Mouse (Mus musculus) frontal cortex, postnatal 10 days (tissue): Measurements from ENCODE around the gene Gm7544.
"Not testable (repeated sequence)": the region's sequence is repeated elsewhere in the genome, so short reads cannot be mapped to it uniquely, and the experiment has no call there.

Experiments
- DNase-seq, 2 experiments: peaks; one replicate each; pipeline ENCODE4 v3.0.0; 2022; ENCODE audit warnings: low spot score in 2 of 2, mixed read lengths in 1 of 2

The Gm7544 gene

GRCm38 (mm10) chr1:82955913-82956312 lies at the start of gene Gm7544:
Gm7544 (minus strand) TSS chr1:82956013.
- not testable (repeated sequence) for DNase-seq

GRCm38 (mm10) chr1:83000306-83000705 lies 44.5 kb upstream of the Gm7544 start, which contains the start of gene Gm47959:
Gm47959 (plus strand) TSS chr1:83000548.
- not testable (repeated sequence) for DNase-seq

- no peak for DNase-seq
Observed at GRCm38 (mm10) chr1:82993947-82994346, 38.1 kb upstream of the Gm7544 start.

GRCm38 (mm10) chr1:82992093-82992492 lies 36.3 kb upstream of the Gm7544 start:
- DNase-seq = no peak

- DNase-seq = no peak
Observed at GRCm38 (mm10) chr1:82991596-82991995, 35.8 kb upstream of the Gm7544 start.

GRCm38 (mm10) chr1:82991062-82991461 lies 35.2 kb upstream of the Gm7544 start:
- DNase-seq = no peak

GRCm38 (mm10) chr1:82987530-82988198 lies 31.9 kb upstream of the Gm7544 start:
- no peak for DNase-seq

- no peak for DNase-seq
Observed at GRCm38 (mm10) chr1:82986738-82987137, 30.9 kb upstream of the Gm7544 start.

- no peak for DNase-seq
Observed at GRCm38 (mm10) chr1:82977840-82978239, 22.0 kb upstream of the Gm7544 start.

- no peak for DNase-seq
Observed at GRCm38 (mm10) chr1:82975750-82976149, 19.9 kb upstream of the Gm7544 start.

- no peak for DNase-seq
Observed at GRCm38 (mm10) chr1:82974342-82974741, 18.5 kb upstream of the Gm7544 start.

GRCm38 (mm10) chr1:82973901-82974300 lies 18.1 kb upstream of the Gm7544 start:
- no peak for DNase-seq

- DNase-seq = no peak
Observed at GRCm38 (mm10) chr1:82973244-82973643, 17.4 kb upstream of the Gm7544 start.

- no peak for DNase-seq
Observed at GRCm38 (mm10) chr1:82972046-82972445, 16.2 kb upstream of the Gm7544 start.

GRCm38 (mm10) chr1:82966413-82966812 lies 10.6 kb upstream of the Gm7544 start:
- DNase-seq = no peak

GRCm38 (mm10) chr1:82959870-82960385 lies 4.1 kb upstream of the Gm7544 start, which contains the start of gene Gm47955:
Gm47955 (plus strand) TSS chr1:82960286.
- DNase-seq = no peak

GRCm38 (mm10) chr1:82948601-82949000 lies 7.2 kb downstream of the Gm7544 start:
- DNase-seq = no peak

GRCm38 (mm10) chr1:82946029-82946428 lies 9.8 kb downstream of the Gm7544 start:
- DNase-seq = not testable (repeated sequence)

- not testable (repeated sequence) for DNase-seq
Observed at GRCm38 (mm10) chr1:82943295-82943694, 12.5 kb downstream of the Gm7544 start, which contains the start of gene A030003K21Rik. A030003K21Rik (minus strand) TSS chr1:82943388.

GRCm38 (mm10) chr1:82942505-82942904 lies 13.3 kb downstream of the Gm7544 start:
- not testable (repeated sequence) for DNase-seq

GRCm38 (mm10) chr1:82938666-82939065 lies 17.1 kb downstream of the Gm7544 start:
- no peak for DNase-seq

- DNase-seq = not testable (repeated sequence)
Observed at GRCm38 (mm10) chr1:82931326-82931725, 24.5 kb downstream of the Gm7544 start, which contains the start of gene Gm6217. Gm6217 (minus strand) TSS chr1:82931399.

GRCm38 (mm10) chr1:82930558-82930957 lies 25.3 kb downstream of the Gm7544 start:
- DNase-seq = not testable (repeated sequence)
